Mouse (Mus musculus) hindbrain, embryonic 11.5 days (tissue): ENCODE measurements at regions not wholly inside any gene's neighbourhood (a gene's known extent, or its start where the extent isn't known, plus 50 kb on each side); places are given as distances from the start of the nearest gene placed in this dataset.

Experiments used
- ATAC-seq: fragments of 200-750 bp; cut with Nextera tagmentation; 2 replicates; pipeline ENCODE4 v1.8.0; 2017; ENCODE audit warnings: mild to moderate bottlenecking, moderate TSS enrichment, moderate library complexity; ENCODE audit not compliant: low FRiP score
- DNase-seq: peaks from one replicate; pipeline ENCODE4 v3.0.0-alpha.2; 2015; ENCODE audit warnings: low spot score
- H3K27ac ChIP-seq: fragments of 300-500 bp; sonication (generic); 2 replicates; pipeline ENCODE4 v1.5.1; 2014; ENCODE audit warnings: mild to moderate bottlenecking, low read depth, low read length
- H3K27me3 ChIP-seq: fragments of 300-500 bp; sonication (generic); 2 replicates; pipeline ENCODE4 v1.6.1; 2014; ENCODE audit warnings: mild to moderate bottlenecking, low read length, moderate library complexity, mixed read lengths; ENCODE audit not compliant: control insufficient read depth, insufficient read depth
- H3K36me3 ChIP-seq: fragments of 300-500 bp; sonication (generic); 2 replicates; pipeline ENCODE4 v1.6.1; 2014; ENCODE audit warnings: mild to moderate bottlenecking, low read length, moderate library complexity, mixed read lengths; ENCODE audit not compliant: control insufficient read depth, insufficient read depth
- H3K4me1 ChIP-seq: fragments of 300-500 bp; sonication (generic); replicated peaks from 2 replicates; pipeline ENCODE4 v1.6.1; 2014; ENCODE audit warnings: low read length, mixed read lengths; ENCODE audit not compliant: control insufficient read depth, insufficient read depth
- H3K4me2 ChIP-seq: fragments of 300-500 bp; sonication (generic); replicated peaks from 2 replicates; pipeline ENCODE4 v1.6.1; 2014; ENCODE audit warnings: mild to moderate bottlenecking, low read depth, low read length
- H3K4me3 ChIP-seq: fragments of 300-500 bp; sonication (generic); 2 replicates; pipeline ENCODE4 v1.5.1; 2014; ENCODE audit warnings: low read depth, low read length
- H3K9ac ChIP-seq: fragments of 300-500 bp; sonication (generic); 2 replicates; pipeline ENCODE4 v1.6.1; 2014; ENCODE audit warnings: low read depth, low read length
- H3K9me3 ChIP-seq: fragments of 300-500 bp; sonication (generic); 2 replicates; pipeline ENCODE4 v1.6.1; 2016; ENCODE audit warnings: low read length; ENCODE audit not compliant: control insufficient read depth
- WGBS: fragments of 180-500 bp; shearing (Covaris S2); extraction: QIAGEN DNeasy Blood & Tissue Kit; methylation state at CpG from one replicate; pipeline ENCODE4 v1.1.7; 2014; 5-methylcytosine and 5-hydroxymethylcytosine counted together

DNA sequence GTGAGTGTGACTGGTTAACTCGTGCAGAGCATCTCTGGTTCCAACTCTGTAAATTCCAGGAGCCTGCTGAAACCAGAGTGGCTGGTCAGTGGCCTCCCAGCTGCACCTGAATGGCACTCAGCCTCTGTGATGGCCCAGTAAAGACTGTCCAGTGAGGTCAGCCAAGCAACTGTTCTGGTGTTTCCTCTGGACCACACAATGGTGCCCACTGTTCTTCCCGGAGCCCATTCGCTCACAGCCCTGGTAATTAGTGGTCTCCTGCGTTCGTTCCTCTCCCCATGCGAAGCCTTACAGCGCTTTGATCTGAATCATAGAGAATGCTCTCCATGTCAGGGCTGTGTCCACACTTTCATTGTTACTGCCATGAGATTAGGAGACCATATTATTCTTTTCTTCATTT is 75.5 kb downstream of the Enkur start:
- WGBS: 73% methylated on average over 7 of the region's 7 CpGs
- Histone ChIP-seq H3K4me3 (no peak overlapping the region), H3K27me3 (no peaks in the 10 kb centered on the region), H3K9me3 (no peaks in the 10 kb centered on the region), H3K36me3 (no peaks in the 10 kb centered on the region), H3K4me2 (no peak overlapping the region), H3K27ac (no peak overlapping the region), H3K9ac (no peak overlapping the region), H3K4me1 (no peaks in the 10 kb centered on the region)
- ATAC-seq (no peak), DNase-seq (no peak)

DNA sequence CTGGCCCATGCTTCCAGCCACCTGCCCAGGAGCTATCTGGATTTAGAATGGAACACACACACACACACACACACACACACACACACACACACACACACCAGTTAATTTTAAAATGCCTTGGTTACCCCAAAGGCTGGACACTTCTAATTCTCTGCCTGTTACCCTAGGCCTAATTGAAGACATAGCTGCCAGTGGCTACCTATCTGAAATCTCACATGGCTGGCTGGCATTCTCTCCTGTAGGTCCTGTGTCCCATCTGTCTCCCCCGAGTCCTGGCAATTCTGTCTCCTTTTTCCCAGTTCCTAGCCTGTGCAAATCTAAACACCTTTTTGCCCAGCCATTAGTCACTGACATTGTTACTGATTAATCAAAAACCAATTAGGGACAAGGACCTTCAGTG is 78.6 kb downstream of the Enkur start:
- Histone ChIP-seq H3K4me2 (no peak overlapping the region), H3K27ac (no peak overlapping the region), H3K9ac (no peak overlapping the region), H3K4me1 (no peaks in the 10 kb centered on the region), H3K9me3 (no peaks in the 10 kb centered on the region), H3K36me3 (no peaks in the 10 kb centered on the region), H3K27me3 (no peaks in the 10 kb centered on the region), H3K4me3 (no peak overlapping the region)
- 73% methylated on average over 1 of the region's 1 CpGs for WGBS
- ATAC-seq: no peak
- no peak for DNase-seq

DNA sequence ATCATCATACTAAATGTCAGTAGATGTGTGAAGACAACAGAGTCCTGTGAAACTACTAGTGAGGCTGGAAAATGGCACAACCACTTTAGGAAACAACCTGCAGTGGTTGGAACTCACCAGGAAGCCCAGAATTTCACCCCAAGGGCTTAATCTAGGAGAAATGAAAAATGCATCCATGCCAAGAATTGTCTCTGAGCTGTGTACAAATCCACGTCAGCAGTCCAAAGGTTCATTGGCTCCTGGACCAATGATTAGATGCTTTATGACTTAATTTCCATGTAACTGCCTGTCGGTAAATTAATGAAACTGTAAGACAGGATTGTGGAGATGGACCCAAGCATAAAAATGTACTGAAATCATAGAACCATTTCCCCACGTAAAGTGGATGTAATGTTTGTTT is 82.7 kb downstream of the Enkur start:
- ATAC-seq (no peak), DNase-seq (no peak)
- Histone ChIP-seq H3K4me3 (no peak overlapping the region), H3K4me1 (no peaks in the 10 kb centered on the region), H3K27ac (no peak overlapping the region), H3K27me3 (no peaks in the 10 kb centered on the region), H3K36me3 (no peaks in the 10 kb centered on the region), H3K9ac (no peak overlapping the region), H3K4me2 (no peak overlapping the region), H3K9me3 (no peaks in the 10 kb centered on the region)
- WGBS: 86% methylated on average over 3 of the region's 3 CpGs

DNA sequence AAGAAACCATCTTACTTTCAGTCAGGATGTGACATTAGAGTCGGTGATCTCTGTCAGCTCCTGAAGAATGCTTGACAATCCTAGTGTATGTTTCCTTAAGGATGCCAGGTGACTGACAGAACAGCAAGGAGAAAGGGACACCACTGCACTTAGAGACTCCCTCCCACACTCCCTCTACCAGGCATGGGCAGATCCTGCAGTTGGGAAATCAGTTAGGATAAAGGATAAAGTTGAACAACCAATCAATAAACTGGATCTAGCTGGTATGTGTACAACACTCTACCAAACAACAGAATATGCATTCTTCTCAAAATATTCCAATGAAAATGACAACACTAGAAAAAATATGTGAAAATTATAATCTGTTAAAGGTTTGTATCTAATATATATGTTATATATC is 83.5 kb downstream of the Enkur start:
- 82% methylated on average over 1 of the region's 1 CpGs for WGBS
- H3K27me3 ChIP-seq: no peaks in the 10 kb centered on the region
- H3K4me1 ChIP-seq: no peaks in the 10 kb centered on the region
- DNase-seq: no peak
- H3K4me2 ChIP-seq: no peak overlapping the region
- H3K36me3 ChIP-seq: no peaks in the 10 kb centered on the region
- no peak overlapping the region for H3K9ac ChIP-seq
- H3K9me3 ChIP-seq: no peaks in the 10 kb centered on the region
- H3K27ac ChIP-seq: no peak overlapping the region
- ATAC-seq: no peak
- H3K4me3 ChIP-seq: no peak overlapping the region

DNA sequence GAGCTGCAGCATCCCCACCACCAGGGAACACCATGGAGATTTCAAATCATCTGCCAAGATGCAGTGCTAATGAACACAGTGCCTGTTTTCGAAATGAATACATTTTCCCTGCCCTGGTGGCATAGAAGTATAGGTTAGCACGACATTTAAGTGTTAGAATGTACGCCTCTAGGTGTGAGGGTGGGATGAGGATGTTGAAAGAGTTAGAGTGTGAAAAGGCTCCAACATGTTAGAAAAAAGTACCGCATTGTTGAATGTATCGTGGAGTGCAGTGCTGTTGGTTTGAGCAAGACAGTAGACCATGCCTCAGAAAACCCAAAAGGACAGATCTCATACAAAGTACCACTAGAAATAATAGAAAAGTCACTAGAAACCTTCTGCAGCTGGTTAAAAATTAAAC is 88.3 kb downstream of the Enkur start:
- H3K4me1 ChIP-seq: no peaks in the 10 kb centered on the region
- no peak overlapping the region for H3K4me2 ChIP-seq
- no peak overlapping the region for H3K4me3 ChIP-seq
- no peak for DNase-seq
- H3K9me3 ChIP-seq: no peaks in the 10 kb centered on the region
- H3K9ac ChIP-seq: no peak overlapping the region
- no peaks in the 10 kb centered on the region for H3K36me3 ChIP-seq
- WGBS: 83% methylated on average over 5 of the region's 5 CpGs
- no peak overlapping the region for H3K27ac ChIP-seq
- no peaks in the 10 kb centered on the region for H3K27me3 ChIP-seq
- ATAC-seq: no peak

DNA sequence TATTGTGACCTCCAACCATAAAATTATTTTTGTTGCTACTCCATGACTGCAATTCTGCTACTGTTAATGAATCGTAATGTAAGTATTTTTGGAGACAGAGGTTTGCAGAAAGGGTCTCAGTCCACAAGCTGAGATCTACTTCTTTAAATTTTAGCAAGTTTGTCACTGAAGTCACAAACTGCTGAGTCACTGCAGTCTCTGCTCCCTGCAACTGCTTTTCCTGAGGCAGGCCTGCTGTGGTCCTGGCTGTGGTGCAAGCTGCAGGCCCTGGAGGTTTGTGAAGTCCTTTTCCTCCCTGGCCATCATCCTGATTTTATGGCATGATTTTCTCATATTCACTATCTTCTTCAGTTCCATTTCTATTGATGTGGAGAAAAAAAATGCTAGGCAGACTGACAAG is 93.6 kb downstream of the Enkur start:
- Histone ChIP-seq H3K27me3 (no peaks in the 10 kb centered on the region), H3K4me3 (no peak overlapping the region), H3K36me3 (no peaks in the 10 kb centered on the region), H3K27ac (no peak overlapping the region), H3K4me1 (no peaks in the 10 kb centered on the region), H3K4me2 (no peak overlapping the region), H3K9me3 (no peaks in the 10 kb centered on the region), H3K9ac (no peak overlapping the region)
- ATAC-seq: no peak
- no peak for DNase-seq
- WGBS: 84% methylated on average over 1 of the region's 1 CpGs

DNA sequence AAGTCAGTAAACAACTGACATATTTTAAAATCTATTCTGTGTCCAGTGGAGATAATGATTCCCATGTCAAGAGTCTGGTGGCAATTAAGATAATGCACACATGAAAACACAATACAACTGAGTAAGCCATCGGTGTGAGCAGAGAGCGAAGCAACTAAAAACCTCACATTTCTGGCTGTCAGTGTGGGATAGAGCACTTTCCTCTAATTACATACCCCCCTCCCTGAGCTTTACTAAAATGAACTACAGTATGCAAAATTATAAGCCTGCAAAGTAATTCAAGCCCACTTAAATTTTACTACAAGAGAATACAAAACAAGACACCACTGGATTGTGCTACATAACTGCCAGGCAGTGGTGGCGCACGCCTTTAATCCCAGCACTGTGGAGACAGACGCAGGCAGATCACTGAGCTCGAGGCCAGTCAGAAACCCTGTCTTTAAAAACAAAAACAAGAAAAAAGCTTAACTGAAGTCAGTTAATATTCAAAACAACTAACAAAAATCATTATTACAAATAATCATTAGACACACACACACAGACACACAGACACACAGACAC is 104.8 kb downstream of the Enkur start:
- H3K4me1 ChIP-seq: no peaks in the 10 kb centered on the region
- no peak overlapping the region for H3K4me3 ChIP-seq
- ATAC-seq (no peak), DNase-seq (no peak)
- no peaks in the 10 kb centered on the region for H3K36me3 ChIP-seq
- H3K27me3 ChIP-seq: no peaks in the 10 kb centered on the region
- no peaks in the 10 kb centered on the region for H3K9me3 ChIP-seq
- 88% methylated on average over 6 of the region's 6 CpGs for WGBS
- no peak overlapping the region for H3K4me2 ChIP-seq
- no peak overlapping the region for H3K27ac ChIP-seq
- no peak overlapping the region for H3K9ac ChIP-seq

DNA sequence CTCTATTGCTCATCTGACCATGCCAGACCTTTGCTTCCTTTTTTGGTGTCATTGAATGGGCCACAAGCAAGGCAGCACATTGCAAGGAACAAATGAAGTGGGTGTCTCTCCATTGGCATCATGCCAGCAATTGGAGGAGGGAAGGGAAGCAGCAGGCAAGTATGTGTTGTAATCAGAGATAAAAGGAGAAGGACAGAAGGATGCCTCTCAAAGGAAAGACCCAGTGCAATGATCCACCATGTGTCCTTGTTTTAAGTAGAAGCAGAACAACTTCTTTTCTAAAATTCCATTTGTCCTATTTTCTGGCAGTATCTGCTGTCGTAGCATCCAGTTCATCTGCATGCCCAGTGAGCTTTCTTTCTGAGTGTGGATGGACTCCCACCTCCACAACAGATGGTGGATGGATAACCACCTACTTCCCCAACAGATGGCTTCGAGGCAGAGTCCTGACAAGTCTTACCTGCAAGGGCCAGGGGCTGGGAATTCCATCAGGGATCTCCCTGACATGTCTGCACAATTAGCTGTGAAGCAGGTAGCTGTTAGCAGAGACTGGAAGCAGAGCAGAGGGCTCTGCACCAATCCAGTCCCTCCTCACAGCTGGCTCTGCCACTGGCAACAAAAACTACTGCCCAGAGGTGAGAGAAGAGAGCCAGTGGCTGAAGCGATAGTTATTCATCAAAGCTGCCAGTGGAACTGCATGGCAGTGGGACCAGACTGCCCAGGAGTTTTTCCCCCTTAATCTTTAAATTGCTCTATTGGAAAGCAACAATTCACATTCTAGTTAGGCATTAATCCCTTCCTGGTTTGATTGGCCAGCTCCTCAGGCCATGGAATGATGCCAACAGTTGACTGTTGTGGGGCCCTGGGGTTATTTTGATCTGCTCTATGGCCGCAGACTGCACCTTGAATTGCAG is 113.8 kb downstream of the Enkur start:
- no peaks in the 10 kb centered on the region for H3K36me3 ChIP-seq
- ATAC-seq: no peak
- no peak overlapping the region for H3K27ac ChIP-seq
- no peaks in the 10 kb centered on the region for H3K4me1 ChIP-seq
- H3K9me3 ChIP-seq: no peaks in the 10 kb centered on the region
- H3K4me2 ChIP-seq: no peak overlapping the region
- WGBS: 78% methylated on average over 4 of the region's 4 CpGs
- no peak for DNase-seq
- H3K4me3 ChIP-seq: no peak overlapping the region
- no peaks in the 10 kb centered on the region for H3K27me3 ChIP-seq
- no peak overlapping the region for H3K9ac ChIP-seq

DNA sequence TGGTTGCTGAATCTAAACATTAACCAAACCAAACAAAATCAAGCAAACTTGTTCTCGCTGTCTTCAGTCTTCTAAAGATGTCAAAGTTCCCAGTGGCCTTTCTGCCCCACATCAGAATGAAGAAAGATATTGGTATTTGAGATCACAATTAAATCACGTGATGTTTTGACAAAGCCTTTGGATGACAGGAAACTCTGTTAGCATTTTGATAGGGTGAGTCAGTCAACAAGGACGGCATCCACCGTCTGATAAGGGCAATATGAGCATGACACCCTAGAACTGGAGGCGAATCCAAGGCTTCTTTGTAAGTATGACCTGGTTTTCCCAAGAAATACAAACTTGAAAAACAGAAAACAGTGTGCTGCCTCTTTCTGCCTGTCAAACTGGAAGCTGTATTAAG is 116.8 kb upstream of the Arhgap21 start:
- DNase-seq (no peak), ATAC-seq (no peak)
- Histone ChIP-seq H3K27ac (no peak overlapping the region), H3K27me3 (no peaks in the 10 kb centered on the region), H3K4me1 (no peaks in the 10 kb centered on the region), H3K36me3 (no peaks in the 10 kb centered on the region), H3K4me3 (no peak overlapping the region), H3K9ac (no peak overlapping the region), H3K9me3 (no peaks in the 10 kb centered on the region), H3K4me2 (no peak overlapping the region)
- 85% methylated on average over 5 of the region's 5 CpGs for WGBS
